Mouse (Mus musculus): ENCODE data around the gene Klhl5.

GRCm38 (mm10) chr5:65156853-65157252 is 49.5 kb downstream of the Klhl5 start:
- TF ChIP-seq CTCF (IDR thresholded peaks at IDR 0.05) (peak; percentile 76), POLR2A (IDR thresholded peaks at IDR 0.05; ENCODE audit: insufficient read depth, low read depth, low read length) (no peak), EP300 (IDR thresholded peaks at IDR 0.05; ENCODE audit: insufficient read depth, low read depth, low read length) (0 out of 2 replicates have a peak, but pooled peaks have one; percentile 20)
